Mouse (Mus musculus): ENCODE measurements around the gene Svep1. TPM values are rescaled to one million over a fixed set of nuclear protein-coding genes. Genes with fewer than 3 reads are reported as not detected.

Gene Svep1
- polyA plus RNA-seq, 1 experiment from 2014 or later, result 1.6 TPM

- WGBS, result 86% methylated on average over 8 of the region's 8 CpGs
- no peaks in the 10 kb centered on the region for H3K27me3 ChIP-seq (ENCODE audit: control insufficient read depth, insufficient read depth, low read length)
- no peak overlapping the region for H3K4me3 ChIP-seq (ENCODE audit: low read depth, low read length)
- no peaks in the 10 kb centered on the region for H3K36me3 ChIP-seq (ENCODE audit: control insufficient read depth, insufficient read depth, low read length)
- H3K4me2 ChIP-seq (ENCODE audit: low read depth, severe bottlenecking), result no peak overlapping the region
- no peak overlapping the region for H3K27ac ChIP-seq (replicated peaks; ENCODE audit: low read depth, low read length)
- no peaks in the 10 kb centered on the region for H3K9me3 ChIP-seq (ENCODE audit: control insufficient read depth, low read length)
- ATAC-seq (ENCODE audit: insufficient number of reproducible peaks, low FRiP score, low TSS enrichment, low read depth) (no peak), DNase-seq (ENCODE audit: low spot score) (no peak)
- H3K9ac ChIP-seq (ENCODE audit: low read length), result no peak overlapping the region
- H3K4me1 ChIP-seq (ENCODE audit: control insufficient read depth, insufficient read depth, low read length), result no peaks in the 10 kb centered on the region
These were observed 66.7 kb downstream of the Svep1 start for GRCm38 (mm10) chr4:58139764-58140556.

GRCm38 (mm10) chr4:58139241-58139640, 67.4 kb downstream of the Svep1 start:
- 77% methylated on average over 6 of the region's 6 CpGs for WGBS
- Histone ChIP-seq H3K4me1 (ENCODE audit: control insufficient read depth, insufficient read depth, low read length) (no peaks in the 10 kb centered on the region), H3K27me3 (ENCODE audit: control insufficient read depth, insufficient read depth, low read length) (no peaks in the 10 kb centered on the region), H3K27ac (replicated peaks; ENCODE audit: low read depth, low read length) (no peak overlapping the region), H3K4me3 (ENCODE audit: low read depth, low read length) (no peak overlapping the region), H3K36me3 (ENCODE audit: control insufficient read depth, insufficient read depth, low read length) (no peaks in the 10 kb centered on the region), H3K4me2 (ENCODE audit: low read depth, severe bottlenecking) (no peak overlapping the region), H3K9ac (ENCODE audit: low read length) (no peak overlapping the region), H3K9me3 (ENCODE audit: control insufficient read depth, low read length) (no peaks in the 10 kb centered on the region)
- no peak for ATAC-seq (ENCODE audit: insufficient number of reproducible peaks, low FRiP score, low TSS enrichment, low read depth)
- DNase-seq (ENCODE audit: low spot score), result no peak

- no peak overlapping the region for H3K4me2 ChIP-seq (ENCODE audit: low read depth, severe bottlenecking)
- DNase-seq (ENCODE audit: low spot score) (no peak), ATAC-seq (ENCODE audit: insufficient number of reproducible peaks, low FRiP score, low TSS enrichment, low read depth) (no peak)
- 64% methylated on average over 1 of the region's 1 CpGs for WGBS
- H3K27ac ChIP-seq (replicated peaks; ENCODE audit: low read depth, low read length), result no peak overlapping the region
- H3K4me1 ChIP-seq (ENCODE audit: control insufficient read depth, insufficient read depth, low read length), result no peaks in the 10 kb centered on the region
- no peak overlapping the region for H3K9ac ChIP-seq (ENCODE audit: low read length)
- no peaks in the 10 kb centered on the region for H3K27me3 ChIP-seq (ENCODE audit: control insufficient read depth, insufficient read depth, low read length)
- no peaks in the 10 kb centered on the region for H3K36me3 ChIP-seq (ENCODE audit: control insufficient read depth, insufficient read depth, low read length)
- no peaks in the 10 kb centered on the region for H3K9me3 ChIP-seq (ENCODE audit: control insufficient read depth, low read length)
- no peak overlapping the region for H3K4me3 ChIP-seq (ENCODE audit: low read depth, low read length)
These were observed 72.9 kb downstream of the Svep1 start for GRCm38 (mm10) chr4:58133610-58134309.

GRCm38 (mm10) chr4:58129844-58130243, 76.8 kb downstream of the Svep1 start:
- H3K9me3 ChIP-seq (ENCODE audit: control insufficient read depth, low read length), result no peaks in the 10 kb centered on the region
- no peak overlapping the region for H3K27ac ChIP-seq (replicated peaks; ENCODE audit: low read depth, low read length)
- no peak overlapping the region for H3K4me3 ChIP-seq (ENCODE audit: low read depth, low read length)
- WGBS, result 91% methylated on average over 4 of the region's 4 CpGs
- DNase-seq (ENCODE audit: low spot score), result no peak
- H3K4me1 ChIP-seq (ENCODE audit: control insufficient read depth, insufficient read depth, low read length), result no peaks in the 10 kb centered on the region
- no peak overlapping the region for H3K9ac ChIP-seq (ENCODE audit: low read length)
- no peaks in the 10 kb centered on the region for H3K36me3 ChIP-seq (ENCODE audit: control insufficient read depth, insufficient read depth, low read length)
- no peaks in the 10 kb centered on the region for H3K27me3 ChIP-seq (ENCODE audit: control insufficient read depth, insufficient read depth, low read length)
- no peak for ATAC-seq (ENCODE audit: insufficient number of reproducible peaks, low FRiP score, low TSS enrichment, low read depth)
- H3K4me2 ChIP-seq (ENCODE audit: low read depth, severe bottlenecking), result no peak overlapping the region

GRCm38 (mm10) chr4:58127024-58127423, 79.6 kb downstream of the Svep1 start:
- Histone ChIP-seq H3K4me3 (ENCODE audit: low read depth, low read length) (no peak overlapping the region), H3K27ac (replicated peaks; ENCODE audit: low read depth, low read length) (no peak overlapping the region), H3K9ac (ENCODE audit: low read length) (no peak overlapping the region), H3K4me2 (ENCODE audit: low read depth, severe bottlenecking) (no peak overlapping the region), H3K27me3 (ENCODE audit: control insufficient read depth, insufficient read depth, low read length) (no peaks in the 10 kb centered on the region), H3K4me1 (ENCODE audit: control insufficient read depth, insufficient read depth, low read length) (no peaks in the 10 kb centered on the region), H3K9me3 (ENCODE audit: control insufficient read depth, low read length) (no peaks in the 10 kb centered on the region), H3K36me3 (ENCODE audit: control insufficient read depth, insufficient read depth, low read length) (no peaks in the 10 kb centered on the region)
- DNase-seq (ENCODE audit: low spot score) (no peak), ATAC-seq (ENCODE audit: insufficient number of reproducible peaks, low FRiP score, low TSS enrichment, low read depth) (no peak)
- 86% methylated on average over 5 of the region's 5 CpGs for WGBS

GRCm38 (mm10) chr4:58115452-58115851, 91.2 kb downstream of the Svep1 start:
- Histone ChIP-seq H3K9ac (ENCODE audit: low read length) (no peak overlapping the region), H3K4me1 (ENCODE audit: control insufficient read depth, insufficient read depth, low read length) (no peaks in the 10 kb centered on the region), H3K27me3 (ENCODE audit: control insufficient read depth, insufficient read depth, low read length) (no peaks in the 10 kb centered on the region), H3K4me3 (ENCODE audit: low read depth, low read length) (no peak overlapping the region), H3K36me3 (ENCODE audit: control insufficient read depth, insufficient read depth, low read length) (no peaks in the 10 kb centered on the region), H3K9me3 (ENCODE audit: control insufficient read depth, low read length) (no peaks in the 10 kb centered on the region), H3K27ac (replicated peaks; ENCODE audit: low read depth, low read length) (no peak overlapping the region), H3K4me2 (ENCODE audit: low read depth, severe bottlenecking) (no peak overlapping the region)
- WGBS, result 72% methylated on average over 8 of the region's 8 CpGs
- ATAC-seq (ENCODE audit: insufficient number of reproducible peaks, low FRiP score, low TSS enrichment, low read depth) (no peak), DNase-seq (ENCODE audit: low spot score) (no peak)

DNA sequence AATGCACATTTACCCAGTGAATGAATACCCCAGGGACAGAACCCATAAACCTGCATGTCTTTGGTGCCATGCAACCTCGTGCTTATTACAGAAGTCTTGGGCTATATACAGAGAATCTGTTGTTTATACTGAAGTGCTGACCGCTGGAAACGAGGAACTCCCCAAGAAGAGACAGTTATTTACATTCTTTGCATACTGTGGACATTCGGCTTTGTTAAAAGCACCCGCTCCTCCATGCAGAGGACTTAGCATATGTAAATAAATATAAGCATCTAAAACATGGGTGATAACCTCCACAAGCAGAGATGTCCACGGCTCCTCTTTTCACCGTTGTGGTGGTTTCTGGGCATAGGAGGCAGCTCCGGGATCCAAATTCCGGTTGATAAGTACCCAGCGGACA, 95.7 kb downstream of the Svep1 start:
- H3K4me3 ChIP-seq (ENCODE audit: low read depth, low read length), result no peak overlapping the region
- H3K9ac ChIP-seq (ENCODE audit: low read length), result no peak overlapping the region
- H3K27ac ChIP-seq (replicated peaks; ENCODE audit: low read depth, low read length), result no peak overlapping the region
- no peaks in the 10 kb centered on the region for H3K4me1 ChIP-seq (ENCODE audit: control insufficient read depth, insufficient read depth, low read length)
- DNase-seq (ENCODE audit: low spot score), result no peak
- no peak overlapping the region for H3K4me2 ChIP-seq (ENCODE audit: low read depth, severe bottlenecking)
- ATAC-seq (ENCODE audit: insufficient number of reproducible peaks, low FRiP score, low TSS enrichment, low read depth), result no peak
- H3K9me3 ChIP-seq (ENCODE audit: control insufficient read depth, low read length), result no peaks in the 10 kb centered on the region
- no peaks in the 10 kb centered on the region for H3K27me3 ChIP-seq (ENCODE audit: control insufficient read depth, insufficient read depth, low read length)
- WGBS, result 90% methylated on average over 10 of the region's 10 CpGs
- no peaks in the 10 kb centered on the region for H3K36me3 ChIP-seq (ENCODE audit: control insufficient read depth, insufficient read depth, low read length)

GRCm38 (mm10) chr4:58109793-58110192, 96.9 kb downstream of the Svep1 start:
- ATAC-seq (ENCODE audit: insufficient number of reproducible peaks, low FRiP score, low TSS enrichment, low read depth), result no peak
- H3K36me3 ChIP-seq (ENCODE audit: control insufficient read depth, insufficient read depth, low read length), result no peaks in the 10 kb centered on the region
- 93% methylated on average over 6 of the region's 6 CpGs for WGBS
- DNase-seq (ENCODE audit: low spot score), result no peak
- no peak overlapping the region for H3K4me3 ChIP-seq (ENCODE audit: low read depth, low read length)
- H3K9me3 ChIP-seq (ENCODE audit: control insufficient read depth, low read length), result no peaks in the 10 kb centered on the region
- no peak overlapping the region for H3K27ac ChIP-seq (replicated peaks; ENCODE audit: low read depth, low read length)
- no peak overlapping the region for H3K4me2 ChIP-seq (ENCODE audit: low read depth, severe bottlenecking)
- no peak overlapping the region for H3K9ac ChIP-seq (ENCODE audit: low read length)
- no peaks in the 10 kb centered on the region for H3K4me1 ChIP-seq (ENCODE audit: control insufficient read depth, insufficient read depth, low read length)
- no peaks in the 10 kb centered on the region for H3K27me3 ChIP-seq (ENCODE audit: control insufficient read depth, insufficient read depth, low read length)
